Mouse (Mus musculus) forebrain, embryonic 13.5 days (tissue): Measurements from ENCODE around the gene Qrich2. TPM values are rescaled to one million over a fixed set of nuclear protein-coding genes. Genes with fewer than 3 reads are reported as not detected.
A peak's percentile ranks its signal among the peaks of the same experiment; 100 is the strongest.

Source experiments
- ATAC-seq: fragments of 200-750 bp; cut with Nextera tagmentation; 2 replicates; pipeline ENCODE4 v1.8.0; 2017
- H3K27ac ChIP-seq: fragments of 300-500 bp; sonication (generic); 2 replicates; pipeline ENCODE4 v1.5.1; 2015; ENCODE audit warnings: inconsistent platforms, mild to moderate bottlenecking, moderate library complexity
- H3K27me3 ChIP-seq: fragments of 300-500 bp; sonication (generic); 2 replicates; pipeline ENCODE4 v1.6.1; 2015; ENCODE audit warnings: mild to moderate bottlenecking, inconsistent platforms
- H3K36me3 ChIP-seq: fragments of 300-500 bp; sonication (generic); 2 replicates; pipeline ENCODE4 v1.6.1; 2015; ENCODE audit warnings: mild to moderate bottlenecking, inconsistent platforms; ENCODE audit not compliant: poor library complexity, severe bottlenecking
- H3K4me1 ChIP-seq: fragments of 300-500 bp; sonication (generic); 2 replicates; pipeline ENCODE4 v1.6.1; 2015; ENCODE audit warnings: inconsistent platforms
- H3K4me2 ChIP-seq: fragments of 300-500 bp; sonication (generic); 2 replicates; pipeline ENCODE4 v1.6.1; 2015; ENCODE audit warnings: inconsistent platforms, mild to moderate bottlenecking, moderate library complexity
- H3K4me3 ChIP-seq: fragments of 300-500 bp; sonication (generic); 2 replicates; pipeline ENCODE4 v1.5.1; 2015; ENCODE audit warnings: mild to moderate bottlenecking, inconsistent platforms
- H3K9ac ChIP-seq: fragments of 300-500 bp; sonication (generic); 2 replicates; pipeline ENCODE4 v1.6.1; 2015; ENCODE audit warnings: mild to moderate bottlenecking, inconsistent platforms
- H3K9me3 ChIP-seq: fragments of 300-500 bp; sonication (generic); replicated peaks from 2 replicates; pipeline ENCODE4 v1.6.1; 2016; ENCODE audit warnings: inconsistent platforms
- WGBS: fragments of 180-500 bp; shearing (Covaris S2); methylation state at CpG from one replicate; pipeline ENCODE4 v1.1.7; 2015; 5-methylcytosine and 5-hydroxymethylcytosine counted together
- polyA plus RNA-seq: library from polyadenylated mRNA; unstranded; fragments of >200 nt; fragmentation: Nextera tagmentation; extraction: Ambion mirVana; gene quantifications from 2 replicates; pipeline ENCODE4 v1.2.1, GENCODE M21; 2015

Gene Qrich2
- polyA plus RNA-seq, 1 experiment from 2014 or later = not detected

- Histone ChIP-seq H3K36me3 (no peaks in the 10 kb centered on the region), H3K9ac (no peak overlapping the region), H3K4me1 (peaks cover 3% of the 10 kb centered on the region; the same call in 1 of the 2 replicates), H3K27ac (no peak overlapping the region), H3K4me2 (no peak overlapping the region), H3K9me3 (no peaks in the 10 kb centered on the region), H3K27me3 (0 out of 2 replicates have a peak, but pooled peaks cover 2% of the 10 kb centered on the region), H3K4me3 (no peak overlapping the region)
- peak; percentile 43; the same call in 1 of the 2 replicates for ATAC-seq
- WGBS = 2% methylated on average over 2 of the region's 2 CpGs
These were observed 2.2 kb downstream of the Qrich2 start for GRCm38 (mm10) chr11:116463833-116464232.

GRCm38 (mm10) chr11:116463338-116463737 lies 2.7 kb downstream of the Qrich2 start:
- Histone ChIP-seq H3K27me3 (0 out of 2 replicates have a peak, but pooled peaks cover 2% of the 10 kb centered on the region), H3K4me2 (no peak overlapping the region), H3K4me3 (no peak overlapping the region), H3K9me3 (no peaks in the 10 kb centered on the region), H3K36me3 (no peaks in the 10 kb centered on the region), H3K27ac (no peak overlapping the region), H3K4me1 (peaks cover 3% of the 10 kb centered on the region; the same call in 1 of the 2 replicates), H3K9ac (no peak overlapping the region)
- ATAC-seq = no peak
- 72% methylated on average over 4 of the region's 5 CpGs for WGBS

DNA sequence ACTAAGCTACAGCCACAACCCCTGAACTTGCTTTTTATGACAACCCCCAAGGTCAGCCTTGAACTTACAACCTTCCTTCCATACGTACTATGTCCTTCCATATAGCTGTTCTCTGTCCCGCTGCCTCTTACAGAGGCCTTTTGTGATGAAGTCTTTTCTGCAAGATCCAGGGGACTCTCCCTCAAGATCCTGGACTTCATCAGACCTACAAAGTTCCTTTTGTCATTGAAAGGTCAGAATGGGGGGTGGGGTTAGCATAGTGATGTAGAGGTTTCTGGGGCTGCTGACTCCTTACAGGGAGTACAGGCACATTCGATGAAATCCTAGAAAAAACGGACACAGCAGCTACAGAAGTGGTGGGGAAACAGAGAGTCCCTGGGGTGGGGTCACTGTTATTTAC lies 6.3 kb downstream of the Qrich2 start:
- Histone ChIP-seq H3K9ac (no peak overlapping the region), H3K36me3 (no peaks in the 10 kb centered on the region), H3K4me3 (no peak overlapping the region), H3K27me3 (0 out of 2 replicates have a peak, but pooled peaks cover 10% of the 10 kb centered on the region), H3K4me2 (no peak overlapping the region), H3K4me1 (peaks cover 3% of the 10 kb centered on the region; the same call in 1 of the 2 replicates), H3K9me3 (no peaks in the 10 kb centered on the region), H3K27ac (no peak overlapping the region)
- WGBS = 55% methylated on average over 4 of the region's 4 CpGs
- ATAC-seq = no peak

DNA sequence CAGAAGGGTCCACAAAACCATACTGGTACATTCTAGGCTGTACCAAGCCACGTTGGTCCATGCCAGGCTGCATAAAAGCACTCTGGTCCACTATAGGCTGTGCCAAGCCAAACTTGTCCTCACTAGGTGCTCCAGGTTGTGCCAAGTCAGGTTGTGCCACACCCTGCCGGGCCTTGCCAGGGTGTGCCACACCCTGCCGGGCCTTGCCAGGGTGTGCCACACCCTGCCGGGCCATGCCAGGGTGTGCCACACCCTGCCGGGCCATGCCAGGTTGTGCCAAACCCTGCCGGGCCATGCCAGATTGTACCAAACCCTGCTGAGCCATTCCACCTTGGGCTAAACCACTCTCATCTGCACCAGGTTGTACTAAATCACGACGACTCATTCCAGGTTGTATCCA lies 9.8 kb downstream of the Qrich2 start:
- H3K9ac ChIP-seq = no peak overlapping the region
- 0 out of 2 replicates have a peak, but pooled peaks cover 7% of the 10 kb centered on the region for H3K27me3 ChIP-seq
- H3K9me3 ChIP-seq = no peaks in the 10 kb centered on the region
- ATAC-seq = no peak
- no peaks in the 10 kb centered on the region for H3K36me3 ChIP-seq
- no peaks in the 10 kb centered on the region for H3K4me1 ChIP-seq
- H3K4me2 ChIP-seq = no peak overlapping the region
- no peak overlapping the region for H3K27ac ChIP-seq
- H3K4me3 ChIP-seq = no peak overlapping the region
- WGBS = 90% methylated on average over 8 of the region's 8 CpGs

DNA sequence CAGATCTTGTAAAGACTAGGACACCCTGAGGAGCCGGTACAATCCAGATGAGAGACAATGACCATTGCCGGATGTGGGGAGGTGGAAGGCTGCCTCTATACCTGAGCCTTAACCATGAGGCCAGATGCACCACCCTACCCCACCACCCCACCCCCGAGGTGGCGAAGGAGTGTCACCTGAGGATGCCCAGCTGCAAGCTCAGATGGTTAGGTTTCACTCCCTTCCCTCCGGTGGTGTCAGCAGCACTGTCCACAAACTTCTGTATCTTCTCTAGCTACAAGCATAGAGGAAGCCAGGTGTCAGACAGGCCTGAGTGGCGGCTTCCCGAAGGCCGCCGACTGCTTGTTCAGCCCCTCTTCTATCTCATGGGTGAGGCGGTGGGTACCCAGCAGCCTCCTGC lies 12.2 kb downstream of the Qrich2 start:
- Histone ChIP-seq H3K27ac (no peak overlapping the region), H3K36me3 (no peaks in the 10 kb centered on the region), H3K9ac (no peak overlapping the region), H3K4me1 (no peaks in the 10 kb centered on the region), H3K4me2 (no peak overlapping the region), H3K4me3 (no peak overlapping the region), H3K27me3 (0 out of 2 replicates have a peak, but pooled peaks cover 7% of the 10 kb centered on the region), H3K9me3 (peaks cover 3% of the 10 kb centered on the region; the same call in 1 of the 2 replicates)
- ATAC-seq = no peak
- 95% methylated on average over 10 of the region's 10 CpGs for WGBS

DNA sequence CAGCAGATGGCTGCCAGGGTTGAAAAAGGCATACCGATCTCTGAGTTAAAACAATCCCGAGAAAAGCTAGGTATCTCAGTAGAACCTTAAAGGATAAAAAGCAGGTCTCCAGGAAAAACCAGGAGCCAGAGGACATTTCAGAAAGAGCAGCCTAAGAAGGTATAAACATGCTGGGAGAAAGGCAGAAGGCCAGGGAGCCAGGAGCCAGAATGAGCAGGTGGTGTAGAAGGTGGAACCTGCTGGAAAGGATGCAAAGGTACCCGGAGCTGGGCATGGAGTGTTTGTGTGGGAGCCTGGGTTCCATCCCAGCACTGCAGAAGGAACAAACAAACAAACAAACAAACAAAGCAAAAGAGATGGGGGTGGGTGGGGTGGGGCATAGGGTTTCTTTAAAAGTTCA lies 16.7 kb downstream of the Qrich2 start:
- peaks cover 4% of the 10 kb centered on the region for H3K4me1 ChIP-seq
- WGBS = 92% methylated on average over 3 of the region's 3 CpGs
- ATAC-seq = no peak

DNA sequence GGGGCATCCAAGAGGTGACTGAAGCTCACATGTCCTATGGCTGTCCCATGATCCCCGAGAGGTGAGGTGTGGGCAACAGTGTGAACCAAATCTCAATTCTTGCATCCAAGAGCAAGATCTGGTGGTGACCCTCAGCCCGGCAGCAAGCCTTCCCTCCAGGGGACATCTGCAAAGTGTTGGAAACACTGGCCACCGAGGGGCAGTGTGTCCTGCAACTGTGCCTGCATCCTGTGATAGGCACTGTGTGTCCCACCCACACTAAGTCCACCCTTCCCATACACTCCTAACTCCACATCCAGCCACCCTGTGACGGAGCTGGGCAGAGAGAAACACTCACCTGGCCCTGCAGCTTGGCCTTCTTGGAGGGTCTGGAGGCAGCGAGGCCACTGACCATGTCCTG lies 18.2 kb downstream of the Qrich2 start:
- no peak overlapping the region for H3K9ac ChIP-seq
- H3K9me3 ChIP-seq = peaks cover 3% of the 10 kb centered on the region; the same call in 1 of the 2 replicates
- H3K27ac ChIP-seq = no peak overlapping the region
- no peak for ATAC-seq
- no peaks in the 10 kb centered on the region for H3K36me3 ChIP-seq
- no peak overlapping the region for H3K4me3 ChIP-seq
- H3K4me1 ChIP-seq = peaks cover 4% of the 10 kb centered on the region
- H3K4me2 ChIP-seq = no peak overlapping the region
- WGBS = 69% methylated on average over 5 of the region's 5 CpGs
- peaks cover 22% of the 10 kb centered on the region for H3K27me3 ChIP-seq

More for the DNA sequence above, 16.7 kb downstream of the Qrich2 start:
- peaks cover 3% of the 10 kb centered on the region; the same call in 1 of the 2 replicates for H3K9me3 ChIP-seq
- no peak overlapping the region for H3K4me3 ChIP-seq
- H3K36me3 ChIP-seq = no peaks in the 10 kb centered on the region
- no peak overlapping the region for H3K9ac ChIP-seq
- peaks cover 22% of the 10 kb centered on the region for H3K27me3 ChIP-seq
- H3K27ac ChIP-seq = no peak overlapping the region
- H3K4me2 ChIP-seq = no peak overlapping the region

- Histone ChIP-seq H3K4me1 (peaks cover 4% of the 10 kb centered on the region), H3K4me2 (no peak overlapping the region), H3K36me3 (no peaks in the 10 kb centered on the region), H3K27me3 (peaks cover 22% of the 10 kb centered on the region), H3K9me3 (peaks cover 3% of the 10 kb centered on the region; the same call in 1 of the 2 replicates), H3K4me3 (no peak overlapping the region), H3K27ac (no peak overlapping the region), H3K9ac (no peak overlapping the region)
- 14% methylated on average over 19 of the region's 19 CpGs for WGBS
- ATAC-seq = no peak; the same call in 1 of the 2 replicates
These were observed 19.6 kb downstream of the Qrich2 start for GRCm38 (mm10) chr11:116446308-116446887.

DNA sequence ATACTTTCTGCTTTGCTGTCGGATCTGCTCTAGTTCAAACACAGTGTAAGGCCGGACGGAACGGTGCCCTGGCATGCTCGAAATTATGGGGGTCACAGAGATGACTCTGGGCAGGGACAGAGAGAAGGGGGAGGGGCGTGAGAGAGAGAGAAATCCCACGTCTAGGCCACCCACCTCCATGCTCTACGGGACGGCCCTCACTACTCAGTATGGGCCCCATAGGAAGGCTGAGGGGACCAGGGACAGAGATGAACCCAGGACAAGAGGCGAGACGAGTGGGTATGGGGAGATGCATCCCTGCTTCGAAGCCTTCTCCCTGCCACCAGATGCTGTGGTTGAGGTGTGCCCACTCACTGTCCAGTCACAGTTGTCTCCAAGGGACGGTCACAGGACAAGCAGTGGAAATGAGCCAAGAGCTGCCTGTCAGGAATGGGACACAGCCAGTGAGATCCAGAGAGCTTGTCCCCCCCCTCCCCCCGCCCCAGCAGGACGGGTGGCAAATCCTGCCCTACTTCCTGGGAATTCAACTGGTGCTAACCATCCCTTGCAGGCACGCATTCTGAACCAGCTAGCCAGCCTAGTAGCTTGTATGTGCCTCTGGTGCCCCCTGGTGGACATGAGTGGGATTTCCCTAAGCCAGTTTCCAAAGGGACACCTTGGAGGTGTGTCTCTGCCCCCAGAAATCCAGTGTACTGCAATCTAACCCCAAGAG lies 20.3 kb downstream of the Qrich2 start:
- peak; percentile 61 for ATAC-seq
- no peaks in the 10 kb centered on the region for H3K36me3 ChIP-seq
- 37% methylated on average over 16 of the region's 16 CpGs for WGBS

GRCm38 (mm10) chr11:116443935-116444334 lies 22.1 kb downstream of the Qrich2 start:
- peaks cover 22% of the 10 kb centered on the region for H3K27me3 ChIP-seq
- H3K27ac ChIP-seq = no peak overlapping the region
- no peak overlapping the region for H3K4me3 ChIP-seq
- H3K36me3 ChIP-seq = peaks cover 15% of the 10 kb centered on the region
- WGBS = 90% methylated on average over 6 of the region's 6 CpGs
- H3K4me1 ChIP-seq = peaks cover 17% of the 10 kb centered on the region
- no peak overlapping the region for H3K4me2 ChIP-seq
- ATAC-seq = no peak
- no peaks in the 10 kb centered on the region for H3K9me3 ChIP-seq
- H3K9ac ChIP-seq = peak overlapping the region; percentile 2; the same call in 1 of the 2 replicates

More for the DNA sequence above, 20.3 kb downstream of the Qrich2 start:
- H3K4me1 ChIP-seq = peaks cover 4% of the 10 kb centered on the region
- H3K27ac ChIP-seq = no peak overlapping the region
- H3K4me3 ChIP-seq = no peak overlapping the region
- peak overlapping the region; percentile 27; the same call in 1 of the 2 replicates for H3K4me2 ChIP-seq
- peaks cover 22% of the 10 kb centered on the region for H3K27me3 ChIP-seq
- H3K9me3 ChIP-seq = peaks cover 2% of the 10 kb centered on the region; the same call in 1 of the 2 replicates
- H3K9ac ChIP-seq = no peak overlapping the region

DNA sequence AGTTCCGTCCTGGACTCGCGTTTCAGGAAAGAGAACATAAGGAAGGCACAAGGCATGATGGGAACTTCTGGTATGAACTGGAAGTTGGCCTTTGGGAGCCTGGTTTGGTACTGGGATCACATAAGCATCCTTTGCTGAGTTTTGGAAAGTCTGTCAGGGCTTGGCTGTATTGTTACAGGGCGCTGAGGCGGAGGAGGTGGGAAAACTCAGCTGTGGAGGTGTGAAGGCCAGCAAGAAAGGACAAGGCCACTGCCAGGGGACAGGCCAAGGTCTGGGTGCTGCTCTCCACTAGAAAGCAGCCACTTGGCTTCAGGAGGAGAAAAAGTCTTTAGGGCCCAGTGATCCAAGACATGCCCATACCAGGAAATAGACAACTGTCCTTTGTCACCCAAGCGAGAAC lies 22.7 kb downstream of the Qrich2 start:
- no peak overlapping the region for H3K4me2 ChIP-seq
- H3K4me1 ChIP-seq = peaks cover 17% of the 10 kb centered on the region
- 0 out of 2 replicates have a peak overlapping the region, but pooled peaks have one; percentile 2 for H3K9ac ChIP-seq
- ATAC-seq = no peak
- H3K36me3 ChIP-seq = peaks cover 17% of the 10 kb centered on the region
- peaks cover 21% of the 10 kb centered on the region for H3K27me3 ChIP-seq
- H3K4me3 ChIP-seq = no peak overlapping the region
- 88% methylated on average over 6 of the region's 6 CpGs for WGBS
- no peaks in the 10 kb centered on the region for H3K9me3 ChIP-seq
- H3K27ac ChIP-seq = no peak overlapping the region; the same call in 1 of the 2 replicates

GRCm38 (mm10) chr11:116442867-116443177 lies 23.2 kb downstream of the Qrich2 start:
- Histone ChIP-seq H3K9ac (no peak overlapping the region), H3K4me3 (no peak overlapping the region)
- WGBS = 64% methylated on average over 6 of the region's 6 CpGs

More at GRCm38 (mm10) chr11:116442867-116443177, 23.2 kb downstream of the Qrich2 start:
- H3K27ac ChIP-seq = no peak overlapping the region
- ATAC-seq = no peak
- peaks cover 17% of the 10 kb centered on the region for H3K4me1 ChIP-seq
- H3K9me3 ChIP-seq = no peaks in the 10 kb centered on the region
- peaks cover 18% of the 10 kb centered on the region for H3K36me3 ChIP-seq
- no peak overlapping the region for H3K4me2 ChIP-seq
- H3K27me3 ChIP-seq = peaks cover 16% of the 10 kb centered on the region
